Mouse (Mus musculus): Measurements from ENCODE around the gene 2510039O18Rik.

DNA sequence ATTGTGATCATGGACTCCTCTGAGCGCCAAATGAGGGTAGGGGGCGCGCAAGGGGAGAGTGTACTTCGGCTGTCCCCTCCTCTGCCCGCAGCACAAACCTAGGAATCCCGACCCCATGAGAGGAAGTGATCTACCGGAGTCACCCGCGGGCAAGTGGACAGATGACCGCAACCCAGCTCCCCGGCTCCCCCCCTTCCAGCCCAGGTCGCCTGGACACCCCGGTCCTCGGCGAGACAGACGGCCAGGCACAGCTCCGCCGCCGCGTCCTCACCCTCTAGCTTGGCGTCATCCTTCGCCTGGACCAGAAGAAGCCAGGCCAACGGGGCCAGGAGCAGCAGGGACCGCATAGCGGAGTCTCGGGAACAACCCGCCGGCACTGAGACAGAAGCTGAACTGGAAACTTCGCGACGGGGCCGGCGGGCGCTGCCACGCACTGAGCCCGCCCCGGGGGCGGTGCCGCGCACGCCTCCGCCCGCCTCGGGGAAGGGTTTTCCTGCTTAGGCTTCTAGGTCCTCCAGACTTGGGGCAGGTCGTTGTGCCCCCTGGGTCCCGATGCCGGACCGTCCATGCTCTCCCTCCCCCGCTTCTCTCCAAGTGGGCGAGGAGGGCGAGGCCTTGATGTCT is 4.3 kb upstream of the 2510039O18Rik start, which contains the start of gene Plod1:
- TF ChIP-seq EP300 (optimal IDR thresholded peaks at IDR 0.05), result no peak
- peak; percentile 26; the same call in 1 of the 2 replicates for TF ChIP-seq CTCF (IDR thresholded peaks at IDR 0.05; ENCODE audit: low read depth)
